Mouse (Mus musculus) stomach, postnatal 0 days (tissue): Measurements from ENCODE around the gene Mycbp2.

Source experiments
- CTCF ChIP-seq: IDR thresholded peaks from 2 replicates; pipeline ENCODE4 v1.5.1; 2016; ENCODE audit warnings: antibody characterized with exemption, low read depth, mild to moderate bottlenecking, moderate library complexity
- EP300 ChIP-seq: optimal IDR thresholded peaks from 2 replicates; pipeline ENCODE3; 2016; ENCODE audit warnings: antibody characterized with exemption

GRCm38 (mm10) chr14:103162923-103163322 is 183.7 kb downstream of the Mycbp2 start:
- TF ChIP-seq CTCF (no peak), EP300 (no peak)
